Mouse (Mus musculus) bone marrow macrophage, adult 2 months (primary cell): Measurements from ENCODE around the gene Dpp9.

ENCODE experiments used
- CTCF ChIP-seq: IDR thresholded peaks from 2 replicates; pipeline ENCODE4 v1.5.1; 2012; ENCODE audit warnings: low read depth, mild to moderate bottlenecking, low read length, moderate library complexity
- POLR2A ChIP-seq: IDR thresholded peaks from 2 replicates; pipeline ENCODE4 v1.6.1; 2012; ENCODE audit warnings: mild to moderate bottlenecking, low read depth, low read length, borderline replicate concordance

GRCm38 (mm10) chr17:56251136-56251829, 32.6 kb upstream of the Dpp9 start:
- TF ChIP-seq POLR2A (no peak), CTCF (peak; percentile 54)
